Mouse (Mus musculus): ENCODE results near the gene Efemp1.

Efemp1 gene

GRCm38 (mm10) chr11:28939651-28940050 is 86.6 kb downstream of the Efemp1 start:
- in situ Hi-C loops (cut with MboI): no loop called here

GRCm38 (mm10) chr11:28951586-28952210 is 98.7 kb downstream of the Efemp1 start:
- in situ Hi-C loops (cut with MboI): no loop called here

GRCm38 (mm10) chr11:28954673-28955304 is 101.8 kb downstream of the Efemp1 start:
- in situ Hi-C loops (cut with MboI): no loop called here

GRCm38 (mm10) chr11:28955305-28955701 is 102.3 kb downstream of the Efemp1 start:
- in situ Hi-C loops (cut with MboI): no loop called here

GRCm38 (mm10) chr11:28961381-28961780 is 108.4 kb downstream of the Efemp1 start:
- in situ Hi-C loops (cut with MboI): no loop called here

Measured in mature B cell (primary cell).